Mouse (Mus musculus) testis, postnatal 10 days (tissue): Measurements from ENCODE around the gene Tom1l2.

Experiments
- DNase-seq: peaks from one replicate; pipeline ENCODE4 v3.0.0; 2021; ENCODE audit warnings: low spot score

Gene Tom1l2

GRCm38 (mm10) chr11:60176975-60177657, 175.6 kb downstream of the Tom1l2 start:
- peak; percentile 75 for DNase-seq
